Mouse (Mus musculus) colon, adult 2 months (tissue): Measurements from ENCODE around the gene Gm9789. TPM values are rescaled to one million over a fixed set of nuclear protein-coding genes. Genes with fewer than 3 reads are reported as not detected.

Experiments used
- polyA plus RNA-seq: library from polyadenylated mRNA; depleted of rRNA; stranded (reverse); fragments of >200 nt; gene quantifications from 2 replicates; pipeline ENCODE4 v1.2.3, GENCODE M21; 2012; rRNA removed

Gm9789 gene
- not detected in 2 replicates for polyA plus RNA-seq

GRCm38 (mm10) chr16:89157652-89158051 is at the start of gene Gm9789:
Gene Gm9789 (plus strand): TSS chr16:89157952.

GRCm38 (mm10) chr16:89140551-89140950 is 17.2 kb upstream of the Gm9789 start, which contains the start of gene Gm6358:
Gene Gm6358 (plus strand): TSS chr16:89140851.

GRCm38 (mm10) chr16:89150786-89151185 is 7.0 kb upstream of the Gm9789 start, which contains the start of gene Gm10061:
Gene Gm10061 (plus strand): TSS chr16:89151086.

GRCm38 (mm10) chr16:89169190-89169589 is 11.4 kb downstream of the Gm9789 start, which contains the start of gene Gm7735:
Gene Gm7735 (plus strand): TSS chr16:89169490.

DNA sequence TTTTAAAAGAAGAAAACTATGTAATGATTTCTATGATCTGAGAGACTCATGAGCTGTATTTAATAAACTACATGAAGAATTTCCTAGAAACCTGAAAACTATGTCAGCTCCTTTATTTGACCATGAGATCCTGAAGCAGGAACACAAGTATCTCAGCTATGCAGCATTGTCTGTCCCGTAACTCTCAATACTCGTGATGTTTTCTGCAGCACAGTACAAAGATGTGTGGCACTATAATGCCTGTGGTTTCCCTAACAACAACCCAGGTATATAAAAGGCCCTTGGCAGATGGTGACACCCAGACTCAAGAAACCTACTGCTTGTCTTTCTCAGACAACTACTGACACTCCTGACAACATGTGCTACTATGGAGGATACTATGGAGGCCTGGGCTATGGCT is 16.7 kb downstream of the Gm9789 start, which contains the start of gene 1110057P08Rik:
1110057P08Rik (plus strand) TSS at position 301 of the 400 bp plus-strand sequence.

DNA sequence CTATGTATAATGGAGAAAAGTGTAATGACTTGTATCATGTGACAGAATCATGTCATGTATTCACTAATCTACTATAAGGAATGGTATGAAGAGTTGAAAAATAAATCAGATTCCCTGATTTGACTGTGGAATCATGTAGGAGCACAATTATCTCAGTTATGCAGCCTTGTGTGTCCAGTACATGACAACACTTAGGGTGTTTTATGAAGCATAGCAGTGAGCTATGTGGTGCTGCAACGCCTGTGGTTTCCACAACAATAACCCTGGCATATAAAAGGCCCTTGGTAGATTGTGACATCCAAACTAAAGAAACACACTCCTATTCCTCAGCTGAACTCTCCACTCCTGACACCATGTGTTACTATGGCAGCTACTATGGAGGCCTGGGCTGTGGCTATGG is 47.8 kb downstream of the Gm9789 start, which contains the start of gene Krtap20-2:
Krtap20-2 (plus strand) TSS at position 301 of the 400 bp plus-strand sequence.

Other genes with a start within 250 kb of the Gm9789 start
- not detected in 2 replicates for gene Krtap19-9b, start 225.7 kb upstream of the Gm9789 start, polyA plus RNA-seq
- not detected in 2 replicates for gene Krtap16-3, start 195.1 kb upstream of the Gm9789 start, polyA plus RNA-seq
- not detected in 2 replicates for gene Krtap22-2, start 147.2 kb upstream of the Gm9789 start, polyA plus RNA-seq
- gene Gm10229, start 142.7 kb upstream of the Gm9789 start, polyA plus RNA-seq: not detected in 2 replicates
- not detected in 2 replicates for gene Krtap6-1, start 126.3 kb upstream of the Gm9789 start, polyA plus RNA-seq
- gene Gm10228, start 116.5 kb upstream of the Gm9789 start, polyA plus RNA-seq: not detected in 2 replicates
- not detected in 2 replicates for gene Krtap6-5, start 110.1 kb upstream of the Gm9789 start, polyA plus RNA-seq
- gene 1110025L11Rik, start 94.0 kb upstream of the Gm9789 start, polyA plus RNA-seq: not detected in 2 replicates
- gene Krtap6-3, start 73.9 kb upstream of the Gm9789 start, polyA plus RNA-seq: not detected in 2 replicates
- gene Gm6358, start 17.1 kb upstream of the Gm9789 start, polyA plus RNA-seq: not detected in 2 replicates
- not detected in 2 replicates for gene Gm10061, start 6.9 kb upstream of the Gm9789 start, polyA plus RNA-seq
- not detected in 2 replicates for gene Gm7735, start 11.5 kb downstream of the Gm9789 start, polyA plus RNA-seq
- gene 1110057P08Rik, start 16.8 kb downstream of the Gm9789 start, polyA plus RNA-seq: not detected in 2 replicates
- not detected in 2 replicates for gene Krtap20-2, start 47.9 kb downstream of the Gm9789 start, polyA plus RNA-seq
- gene Krtap21-1, start 245.9 kb downstream of the Gm9789 start, polyA plus RNA-seq: not detected in 2 replicates